Mouse (Mus musculus): ENCODE data around the gene Vcp.

Vcp gene

GRCm38 (mm10) chr4:43000141-43000986 is at the start of gene Vcp:
Gene Vcp (minus strand): TSS chr4:43000507.
- peak; percentile 95 to 98 for DNase-seq

GRCm38 (mm10) chr4:43047231-43047630 is 46.9 kb upstream of the Vcp start:
- DNase-seq = peak in 1 of 2 experiments; percentile 49

GRCm38 (mm10) chr4:43046607-43047006 is 46.3 kb upstream of the Vcp start:
- no peak for DNase-seq

- DNase-seq = peak; percentile 90 to 97
Observed at GRCm38 (mm10) chr4:43045659-43046302, 45.5 kb upstream of the Vcp start, which contains the start of gene Fam214b. Gene Fam214b (minus strand): TSS chr4:43046220.

GRCm38 (mm10) chr4:43045285-43045658 is 45.0 kb upstream of the Vcp start:
- DNase-seq = no peak

GRCm38 (mm10) chr4:43044673-43045072 is 44.4 kb upstream of the Vcp start:
- peak in 1 of 2 experiments; percentile 37 for DNase-seq

GRCm38 (mm10) chr4:43043644-43044357 is 43.5 kb upstream of the Vcp start:
- peak; percentile 70 to 76 for DNase-seq

GRCm38 (mm10) chr4:43040881-43041547 is 40.7 kb upstream of the Vcp start:
- no peak for DNase-seq

GRCm38 (mm10) chr4:43040114-43040572 is 39.8 kb upstream of the Vcp start:
- DNase-seq = peak; percentile 93

GRCm38 (mm10) chr4:43039609-43040008 is 39.3 kb upstream of the Vcp start:
- no peak for DNase-seq

GRCm38 (mm10) chr4:43038567-43039495 is 38.5 kb upstream of the Vcp start:
- no peak for DNase-seq

GRCm38 (mm10) chr4:43037860-43038566 is 37.7 kb upstream of the Vcp start:
- no peak for DNase-seq

GRCm38 (mm10) chr4:43036356-43036755 is 36.0 kb upstream of the Vcp start:
- DNase-seq = no peak

GRCm38 (mm10) chr4:43035851-43036250 is 35.5 kb upstream of the Vcp start:
- DNase-seq = no peak

GRCm38 (mm10) chr4:43033481-43033880 is 33.2 kb upstream of the Vcp start:
- no peak for DNase-seq

GRCm38 (mm10) chr4:43032501-43032900 is 32.2 kb upstream of the Vcp start:
- DNase-seq = no peak

- peak; percentile 75 to 85 for DNase-seq
Observed at GRCm38 (mm10) chr4:43031237-43031995, 31.1 kb upstream of the Vcp start, which contains the start of gene Stoml2. Gene Stoml2 (minus strand): TSS chr4:43031710.

- no peak for DNase-seq
Observed at GRCm38 (mm10) chr4:43030780-43031230, 30.5 kb upstream of the Vcp start.

GRCm38 (mm10) chr4:43030352-43030751 is 30.0 kb upstream of the Vcp start:
- DNase-seq = no peak

- DNase-seq = no peak
Observed at GRCm38 (mm10) chr4:43029749-43030148, 29.4 kb upstream of the Vcp start.

Data from spleen, adult 18-20 months (tissue).